Mouse (Mus musculus): ENCODE data around the gene Tpo. TPM values are rescaled to one million over a fixed set of nuclear protein-coding genes. Genes with fewer than 3 reads are reported as not detected.

The Tpo gene
- polyA plus RNA-seq, 1 experiment from 2014 or later, result not detected

DNA sequence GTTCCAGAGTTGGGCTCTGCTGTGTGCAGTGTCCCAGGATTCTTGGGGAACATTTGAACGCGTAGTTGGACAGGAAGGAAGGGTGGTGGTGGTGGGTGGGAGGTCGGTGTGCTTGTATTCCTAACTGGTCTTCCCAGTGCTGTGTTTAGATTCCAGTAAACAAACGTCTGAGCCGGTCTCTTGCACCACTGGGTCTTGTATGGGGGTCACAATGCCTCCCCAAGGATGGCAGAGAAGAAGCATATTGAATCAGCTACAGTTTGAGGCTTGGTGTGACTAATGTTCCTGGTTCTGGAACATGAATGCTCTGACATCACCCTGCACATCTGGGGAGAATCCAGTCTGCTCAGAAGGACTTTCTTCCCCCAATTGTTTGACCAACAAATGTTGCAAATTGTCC lies 101.9 kb downstream of the Tpo start:
- 87% methylated on average over 5 of the region's 5 CpGs for WGBS
- no peaks in the 10 kb centered on the region for H3K27me3 ChIP-seq (ENCODE audit: poor library complexity, severe bottlenecking)

DNA sequence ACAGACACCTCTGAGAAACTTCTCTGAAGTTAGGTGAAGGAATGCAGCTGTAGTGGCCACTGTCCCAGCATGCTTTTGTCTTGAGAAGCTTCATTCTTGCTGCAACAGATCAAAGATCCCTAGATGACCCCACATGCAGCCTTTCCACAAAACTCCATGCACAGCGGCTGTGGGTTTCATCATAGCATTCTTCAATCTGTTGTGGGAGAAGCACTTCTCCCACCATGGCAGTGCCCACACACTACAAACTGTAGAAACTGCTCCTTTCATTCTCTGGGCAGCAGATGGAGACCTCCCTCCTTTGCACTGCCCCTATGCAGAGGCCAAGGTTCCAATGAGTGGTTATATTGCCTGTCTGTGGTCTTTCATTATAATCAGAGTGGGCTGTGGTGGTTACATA lies 103.3 kb downstream of the Tpo start:
- Histone ChIP-seq H3K27me3 (ENCODE audit: poor library complexity, severe bottlenecking) (no peaks in the 10 kb centered on the region), H3K4me1 (0 out of 2 replicates have a peak, but pooled peaks cover 3% of the 10 kb centered on the region), H3K4me3 (no peak overlapping the region), H3K27ac (no peak overlapping the region), H3K9me3 (no peaks in the 10 kb centered on the region), H3K36me3 (replicated peaks) (no peaks in the 10 kb centered on the region)
- no peak for DNase-seq (ENCODE audit: extremely low spot score, low spot score)
- 94% methylated on average over 1 of the region's 1 CpGs for WGBS

More for the DNA sequence above, 101.9 kb downstream of the Tpo start:
- DNase-seq (ENCODE audit: extremely low spot score, low spot score), result no peak
- Histone ChIP-seq H3K9me3 (no peaks in the 10 kb centered on the region), H3K27ac (no peak overlapping the region), H3K4me1 (peaks cover 8% of the 10 kb centered on the region), H3K4me3 (no peak overlapping the region), H3K36me3 (replicated peaks) (no peaks in the 10 kb centered on the region)

DNA sequence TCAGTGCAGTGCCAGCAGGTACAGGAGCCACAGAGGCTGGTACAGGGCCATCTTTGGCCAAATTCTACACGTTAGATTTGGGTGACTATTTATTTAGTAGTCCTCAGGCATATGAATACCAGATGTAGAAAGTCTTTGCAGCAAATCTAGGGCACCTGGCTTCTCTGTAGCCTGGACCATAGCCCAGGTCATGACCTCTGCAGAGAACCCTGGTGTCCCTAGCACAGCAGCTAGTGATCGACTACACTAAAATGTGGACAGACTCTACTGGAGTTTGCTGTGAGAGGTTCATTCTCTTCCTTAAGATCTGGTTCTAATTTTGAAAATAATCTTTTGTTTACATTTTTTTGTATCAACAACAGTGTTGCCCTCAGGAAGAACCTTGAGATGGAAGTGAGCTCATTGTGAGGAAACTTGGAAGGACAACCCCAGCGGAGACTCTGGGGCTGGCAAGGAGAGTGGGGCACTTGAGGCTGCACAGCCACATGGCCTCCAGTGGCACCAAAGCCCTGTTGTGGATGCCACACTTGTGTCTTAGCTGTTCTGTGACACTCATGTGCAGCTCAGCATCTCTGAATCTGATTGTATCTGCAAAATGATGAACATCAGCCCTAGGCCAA lies 104.6 kb downstream of the Tpo start:
- no peak for DNase-seq (ENCODE audit: extremely low spot score, low spot score)
- peaks cover under 1% of the 10 kb centered on the region; the same call in 1 of the 2 replicates for H3K36me3 ChIP-seq (replicated peaks)
- H3K4me1 ChIP-seq, result 0 out of 2 replicates have a peak, but pooled peaks cover 5% of the 10 kb centered on the region
- whole genome bisulfite sequencing, result 75% methylated on average over 3 of the region's 3 CpGs
- H3K27me3 ChIP-seq (ENCODE audit: poor library complexity, severe bottlenecking), result no peaks in the 10 kb centered on the region
- no peak overlapping the region for H3K4me3 ChIP-seq
- no peaks in the 10 kb centered on the region for H3K9me3 ChIP-seq
- H3K27ac ChIP-seq, result no peak overlapping the region

DNA sequence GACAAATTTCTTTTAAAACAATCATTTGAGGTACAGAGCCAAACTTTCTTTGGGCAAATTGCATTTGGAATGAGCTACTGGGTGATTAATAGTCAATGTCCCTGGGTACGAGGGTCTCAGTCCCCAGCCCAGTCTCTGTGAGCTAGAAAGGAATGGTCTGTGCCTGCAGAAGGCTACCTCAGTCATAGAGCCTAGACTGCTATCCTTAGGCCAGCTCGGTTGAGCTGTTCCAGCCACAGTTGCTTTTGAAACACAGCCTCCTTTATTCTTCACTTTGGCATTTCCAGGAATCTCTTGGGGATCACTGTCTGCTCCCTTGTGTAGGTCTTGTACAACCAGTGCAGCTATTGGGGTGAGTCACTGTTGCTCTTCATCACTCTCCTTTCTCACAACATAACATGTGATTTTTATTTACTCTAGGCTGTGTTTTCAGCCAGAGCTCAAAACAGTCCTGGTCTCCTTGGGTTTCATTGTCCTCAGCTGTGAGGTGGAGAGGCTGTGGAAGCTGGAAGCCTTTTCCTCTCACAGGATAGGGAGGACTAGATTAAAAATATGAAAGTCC lies 108.1 kb downstream of the Tpo start:
- H3K27ac ChIP-seq, result no peak overlapping the region
- H3K4me1 ChIP-seq, result 0 out of 2 replicates have a peak, but pooled peaks cover 6% of the 10 kb centered on the region
- no peak overlapping the region for H3K4me3 ChIP-seq
- 68% methylated on average over 2 of the region's 2 CpGs for WGBS
- no peaks in the 10 kb centered on the region for H3K27me3 ChIP-seq (ENCODE audit: poor library complexity, severe bottlenecking)
- H3K9me3 ChIP-seq, result no peaks in the 10 kb centered on the region
- H3K36me3 ChIP-seq (replicated peaks), result peaks cover 25% of the 10 kb centered on the region
- no peak for DNase-seq (ENCODE audit: extremely low spot score, low spot score)

DNA sequence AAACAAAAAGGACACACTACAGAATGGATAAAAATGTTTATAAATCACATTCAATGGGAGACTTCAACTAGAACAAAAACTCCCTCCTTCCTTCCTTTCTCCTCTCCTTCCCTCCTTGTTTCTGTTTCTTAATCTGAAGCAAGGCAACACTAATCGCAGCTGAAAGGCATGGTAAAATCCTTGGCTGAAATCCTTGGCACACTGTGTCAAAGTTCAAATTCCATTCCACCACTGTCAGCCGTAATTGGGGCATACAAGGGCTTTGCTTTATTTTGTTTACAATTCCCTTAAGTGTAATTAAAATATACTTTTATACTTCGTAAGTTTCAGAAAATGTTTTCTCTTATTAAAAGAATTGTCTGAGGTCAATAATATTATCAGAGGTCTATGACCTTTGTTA lies 108.9 kb downstream of the Tpo start:
- Histone ChIP-seq H3K27ac (no peak overlapping the region), H3K4me1 (0 out of 2 replicates have a peak, but pooled peaks cover 6% of the 10 kb centered on the region), H3K4me3 (no peak overlapping the region), H3K9me3 (no peaks in the 10 kb centered on the region), H3K36me3 (replicated peaks) (peaks cover 34% of the 10 kb centered on the region), H3K27me3 (ENCODE audit: poor library complexity, severe bottlenecking) (no peaks in the 10 kb centered on the region)
- no peak for DNase-seq (ENCODE audit: extremely low spot score, low spot score)
- WGBS, result 35% methylated on average over 3 of the region's 3 CpGs

DNA sequence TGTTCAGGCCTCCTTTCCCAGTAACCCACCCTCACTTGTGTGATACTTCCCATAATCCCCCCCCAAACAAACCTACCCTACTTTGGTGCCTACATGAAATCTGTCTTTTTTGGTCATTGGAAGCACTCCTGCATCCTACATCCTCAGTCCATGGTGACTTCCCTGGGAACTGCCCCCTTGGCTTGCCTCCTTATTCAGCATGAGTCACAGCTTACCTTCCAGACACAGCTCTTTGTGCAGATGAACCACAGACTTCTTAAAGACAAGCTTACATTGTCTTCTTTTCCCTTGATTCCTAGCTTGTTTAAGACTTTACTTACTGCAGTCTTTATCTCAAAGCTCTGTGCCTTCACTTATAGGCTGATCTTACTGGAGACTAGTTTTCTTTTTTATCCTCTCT lies 112.0 kb downstream of the Tpo start:
- H3K27ac ChIP-seq, result no peak overlapping the region
- H3K4me1 ChIP-seq, result 0 out of 2 replicates have a peak, but pooled peaks cover 3% of the 10 kb centered on the region
- H3K27me3 ChIP-seq (ENCODE audit: poor library complexity, severe bottlenecking), result no peaks in the 10 kb centered on the region
- peaks cover 64% of the 10 kb centered on the region for H3K36me3 ChIP-seq (replicated peaks)
- no peak overlapping the region for H3K4me3 ChIP-seq
- no peak for DNase-seq (ENCODE audit: extremely low spot score, low spot score)
- no peaks in the 10 kb centered on the region for H3K9me3 ChIP-seq

DNA sequence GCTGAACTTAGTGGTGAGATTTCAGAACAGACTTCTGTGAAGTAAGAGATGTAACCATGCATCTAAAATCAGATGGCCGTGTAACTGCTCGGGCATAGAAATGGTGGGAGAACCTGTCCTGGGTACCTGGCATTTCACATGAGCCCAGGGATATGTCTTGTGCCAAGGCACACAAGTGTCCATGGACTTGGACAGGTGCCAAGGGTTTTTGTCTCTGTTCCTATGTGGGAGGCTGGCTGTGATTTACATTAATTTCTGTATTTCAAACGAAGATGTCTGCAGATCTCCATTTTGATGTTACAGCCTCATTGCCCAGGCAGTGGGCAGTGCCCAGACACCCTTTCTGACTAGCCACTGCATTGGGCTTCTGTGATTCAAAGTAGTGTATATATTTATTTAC lies 115.3 kb downstream of the Tpo start:
- Histone ChIP-seq H3K27ac (no peak overlapping the region), H3K4me1 (no peaks in the 10 kb centered on the region), H3K4me3 (no peak overlapping the region), H3K36me3 (replicated peaks) (peaks cover 91% of the 10 kb centered on the region), H3K9me3 (no peaks in the 10 kb centered on the region), H3K27me3 (ENCODE audit: poor library complexity, severe bottlenecking) (no peaks in the 10 kb centered on the region)
- no peak for DNase-seq (ENCODE audit: extremely low spot score, low spot score)
- 96% methylated on average over 3 of the region's 3 CpGs for WGBS

DNA sequence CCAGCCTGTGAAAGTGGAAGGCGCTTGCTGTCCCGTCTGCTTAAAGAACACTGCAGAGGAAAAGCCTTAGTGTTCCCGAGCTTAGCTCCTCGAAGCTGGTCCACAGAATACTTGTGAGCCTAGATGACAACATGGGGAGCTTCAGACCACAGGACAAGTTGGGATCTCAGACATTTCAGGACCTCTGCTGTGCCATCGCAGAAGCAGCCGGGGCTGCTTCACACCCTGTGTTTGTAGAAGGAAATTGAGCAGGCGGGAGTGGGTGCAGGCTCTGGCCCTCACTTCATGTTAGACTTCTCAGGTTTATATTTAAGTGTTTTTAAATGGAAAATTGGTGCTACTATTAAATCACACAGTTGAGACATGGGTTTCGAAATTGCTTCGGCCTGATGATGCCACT lies 116.9 kb downstream of the Tpo start:
- Histone ChIP-seq H3K36me3 (replicated peaks) (peaks cover 99% of the 10 kb centered on the region), H3K27me3 (ENCODE audit: poor library complexity, severe bottlenecking) (no peaks in the 10 kb centered on the region), H3K9me3 (no peaks in the 10 kb centered on the region), H3K4me3 (no peak overlapping the region), H3K27ac (no peak overlapping the region), H3K4me1 (no peaks in the 10 kb centered on the region)
- DNase-seq (ENCODE audit: extremely low spot score, low spot score), result no peak
- 89% methylated on average over 9 of the region's 9 CpGs for WGBS

DNA sequence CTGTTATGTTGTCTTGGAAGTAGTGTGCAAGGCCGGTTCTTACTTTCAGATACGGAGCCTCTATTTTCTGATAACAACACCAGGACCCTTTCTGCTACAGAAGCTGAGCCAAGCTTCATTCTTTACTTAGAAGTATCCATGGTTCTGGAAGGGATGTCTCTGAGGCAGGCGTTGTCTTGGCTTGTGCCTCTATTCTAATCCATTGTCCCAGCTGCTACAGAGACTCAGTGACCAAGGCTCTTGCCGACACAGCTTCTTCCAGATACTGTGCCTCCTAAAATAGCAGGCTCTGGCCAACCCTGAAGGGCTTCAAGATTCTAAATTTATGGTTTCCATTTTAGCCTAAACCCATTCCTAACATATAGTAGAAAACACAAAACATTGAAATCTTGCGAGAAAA lies 123.7 kb downstream of the Tpo start:
- H3K4me1 ChIP-seq, result peaks cover 7% of the 10 kb centered on the region; the same call in 1 of the 2 replicates
- no peak for DNase-seq (ENCODE audit: extremely low spot score, low spot score)
- H3K36me3 ChIP-seq (replicated peaks), result peaks cover 98% of the 10 kb centered on the region
- H3K27ac ChIP-seq, result no peak overlapping the region
- H3K4me3 ChIP-seq, result no peak overlapping the region
- H3K27me3 ChIP-seq (ENCODE audit: poor library complexity, severe bottlenecking), result no peaks in the 10 kb centered on the region
- 94% methylated on average over 5 of the region's 5 CpGs for WGBS
- H3K9me3 ChIP-seq, result no peaks in the 10 kb centered on the region

DNA sequence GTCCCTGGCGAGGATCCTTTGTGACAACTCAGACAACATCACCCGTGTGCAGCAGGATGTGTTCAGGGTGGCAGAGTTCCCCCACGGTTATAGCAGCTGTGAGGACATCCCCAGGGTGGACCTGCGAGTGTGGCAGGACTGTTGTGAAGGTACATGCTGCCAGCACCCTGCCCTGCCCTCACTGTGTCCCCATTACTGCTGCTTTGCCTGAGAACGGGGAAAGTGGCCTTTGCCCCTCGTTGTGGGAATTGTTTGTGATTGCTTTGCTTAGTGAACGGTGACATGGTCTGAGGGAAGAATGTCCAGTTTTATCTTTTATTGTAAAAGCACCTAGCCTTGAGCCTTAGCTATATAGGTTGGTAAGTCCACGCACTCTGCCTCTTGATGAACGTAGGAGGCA lies 125.8 kb downstream of the Tpo start:
- Histone ChIP-seq H3K27ac (no peak overlapping the region), H3K27me3 (ENCODE audit: poor library complexity, severe bottlenecking) (no peaks in the 10 kb centered on the region), H3K4me3 (no peak overlapping the region), H3K36me3 (replicated peaks) (peaks cover 98% of the 10 kb centered on the region), H3K4me1 (peaks cover 12% of the 10 kb centered on the region; the same call in 1 of the 2 replicates), H3K9me3 (no peaks in the 10 kb centered on the region)
- 83% methylated on average over 9 of the region's 9 CpGs for WGBS
- no peak for DNase-seq (ENCODE audit: extremely low spot score, low spot score)

Other genes with a start within 250 kb of the Tpo start
- gene Pxdn, start 195.0 kb downstream of the Tpo start, polyA plus RNA-seq (2016; fragmentation: Nextera tagmentation; extraction: Ambion mirVana), result 72.1 and 80.4 TPM in 2 replicates
- gene Sntg2, start 240.8 kb upstream of the Tpo start, polyA plus RNA-seq (2016; fragmentation: Nextera tagmentation; extraction: Ambion mirVana), result 0.31 and 0.68 TPM in 2 replicates

All from forebrain, embryonic 10.5 days (tissue).